Mouse (Mus musculus) cerebellum, adult 2 months (tissue): ENCODE results near the gene 6030408B16Rik.

Experiments
- CTCF ChIP-seq: fragments of 200-500 bp; IDR thresholded peaks from 2 replicates; pipeline ENCODE4 v1.5.1; 2011; ENCODE audit warnings: low read depth, mild to moderate bottlenecking, control low read depth, low read length, moderate library complexity, borderline replicate concordance; ENCODE audit not compliant: insufficient read depth
- POLR2A ChIP-seq: fragments of 200-500 bp; IDR thresholded peaks from 2 replicates; pipeline ENCODE4 v1.6.1; 2011; ENCODE audit warnings: low read length, control low read depth, borderline replicate concordance; ENCODE audit not compliant: insufficient read depth

DNA sequence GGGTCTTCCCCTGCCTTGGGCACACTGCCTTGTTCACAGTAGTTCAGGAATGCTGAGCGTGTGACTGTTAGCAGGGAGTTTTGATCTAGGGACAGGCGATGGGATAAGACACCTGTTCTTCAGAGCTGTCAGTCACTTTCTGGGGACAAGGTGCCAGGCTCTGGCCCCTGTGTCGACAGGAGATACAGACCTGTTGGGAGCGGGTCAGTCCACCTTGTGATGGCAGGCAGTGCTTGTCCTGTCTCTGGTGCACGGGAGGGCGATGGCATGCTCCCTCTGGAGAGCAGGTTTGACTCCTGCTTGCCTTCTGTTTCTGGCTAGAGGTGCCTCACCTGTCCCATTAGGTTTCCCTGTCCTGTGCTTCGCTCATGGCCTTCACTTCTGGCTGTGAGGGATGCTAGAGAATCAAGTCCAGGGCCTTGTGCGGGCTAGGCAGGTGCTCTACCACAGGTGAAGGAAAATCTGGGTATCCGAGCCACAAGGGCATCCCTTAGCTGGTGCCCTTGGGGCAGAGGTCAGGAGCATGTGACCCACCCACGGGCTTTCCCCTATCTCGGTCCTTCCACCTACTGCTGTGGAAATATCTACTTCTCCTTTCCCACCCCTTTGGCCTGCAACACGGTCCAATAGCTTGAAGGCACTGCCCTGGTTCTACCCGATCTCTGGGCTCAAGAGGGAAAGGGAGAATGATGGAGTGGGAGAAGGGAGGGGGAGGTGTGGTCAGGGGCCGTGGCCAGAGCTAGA is 36.4 kb upstream of the 6030408B16Rik start:
- TF ChIP-seq POLR2A (no peak), CTCF (no peak)
